Mouse (Mus musculus) cortical plate, adult 2 months (tissue): ENCODE measurements at regions not wholly inside any gene's neighbourhood (a gene's known extent, or its start where the extent isn't known, plus 50 kb on each side); places are given as distances from the start of the nearest gene placed in this dataset.

Source experiments
- CTCF ChIP-seq: fragments of 200-500 bp; IDR thresholded peaks from 2 replicates; pipeline ENCODE4 v1.5.1; 2011; ENCODE audit warnings: mild to moderate bottlenecking, control low read depth, low read length; ENCODE audit not compliant: insufficient read depth; ENCODE audit errors: extremely low read depth
- POLR2A ChIP-seq: fragments of 200-500 bp; IDR thresholded peaks from 2 replicates; pipeline ENCODE4 v1.6.1; 2011; ENCODE audit warnings: mild to moderate bottlenecking, low read length, control low read depth; ENCODE audit not compliant: insufficient read depth; ENCODE audit errors: extremely low read depth

GRCm38 (mm10) chr4:105509091-105509490 is 280.6 kb upstream of the Gm12728 start:
- no peak for TF ChIP-seq CTCF
- TF ChIP-seq POLR2A: no peak
